In genomic region chr8:114081049-114081756, GRCm38 (mm10) we compare ENCODE assay signal across 8 mouse cellular contexts. TPM values are rescaled to one million over a fixed set of nuclear protein-coding genes. Genes with fewer than 3 reads are reported as not detected.
DNase-seq lines count a peak whose midpoint lies in the region; ATAC-seq and TF ChIP-seq lines count a peak whose summit lies in the region.

No protein-coding gene starts in this region.

- no peak for TF ChIP-seq POLR2A in CH12.LX (IDR thresholded peaks at IDR 0.05; ENCODE audit: low read depth, low read length)
- TF ChIP-seq POLR2A in lung, adult 2 months (IDR thresholded peaks at IDR 0.05; ENCODE audit: borderline replicate concordance, extremely low read depth, low read depth, low read length) = no peak
- TF ChIP-seq POLR2A in olfactory bulb, adult 2 months (IDR thresholded peaks at IDR 0.05; ENCODE audit: insufficient read depth, low read depth, low read length) = no peak

- peak; percentile 91 for ATAC-seq in common myeloid progenitor, adult 5-6 weeks (replicated peaks; ENCODE audit: low read depth, poor library complexity, severe bottlenecking)
- peak; percentile 39; the same call in 1 of the 2 replicates for ATAC-seq in heart, postnatal 0 days (ENCODE audit: insufficient read depth, low read depth)

- no peaks in the 10 kb centered on the region for H3K36me3 ChIP-seq in CH12.LX (replicated peaks in 1 of 2; ENCODE audit: control insufficient read depth in 1 of 2, insufficient read depth in 1 of 2, low read length in 1 of 2)
- no peaks in the 10 kb centered on the region for H3K36me3 ChIP-seq in heart, postnatal 0 days (replicated peaks; ENCODE audit: control insufficient read depth, insufficient read depth, low read length)

- WGBS in heart, postnatal 0 days = 14% methylated on average over 10 of the region's 10 CpGs
- 14% methylated on average over 10 of the region's 10 CpGs for WGBS in lung, adult 2 months
- 6% methylated on average over 10 of the region's 10 CpGs for WGBS in olfactory bulb, adult 2 months

- peak; percentile 49 for DNase-seq in CH12.LX (ENCODE audit: extremely low read depth)
- DNase-seq in WW6 (ENCODE audit: low read depth, low spot score) = peak; percentile 14
- peak; percentile 30 for DNase-seq in heart, postnatal 0 days (ENCODE audit: low spot score)
- DNase-seq in kidney, postnatal 10 days = peak; percentile 60
- DNase-seq in lung, adult 2 months = peak; percentile 19
- no peak for DNase-seq in spleen, adult 12 weeks (ENCODE audit: low spot score)

- no peaks in the 10 kb centered on the region for H3K4me1 ChIP-seq in CH12.LX (ENCODE audit: control insufficient read depth in 1 of 2, insufficient read depth in 2 of 2)
- H3K4me1 ChIP-seq in heart, postnatal 0 days (ENCODE audit: control insufficient read depth, insufficient read depth) = no peaks in the 10 kb centered on the region
- H3K4me1 ChIP-seq in lung, adult 2 months (ENCODE audit: control insufficient read depth, insufficient read depth, low read length) = no peaks in the 10 kb centered on the region
- H3K4me1 ChIP-seq in olfactory bulb, adult 2 months (ENCODE audit: control insufficient read depth, insufficient read depth, low read length) = no peaks in the 10 kb centered on the region

- TF ChIP-seq CTCF in CH12.LX (conservative IDR thresholded peaks at IDR 0.05 in 1 of 2, IDR thresholded peaks at IDR 0.05 in 1 of 2; ENCODE audit: low read depth in 2 of 2, low read length in 2 of 2) = peak; percentile 39 to 76; a peak in 3 of 4 replicates
- TF ChIP-seq CTCF in heart, postnatal 0 days (IDR thresholded peaks at IDR 0.05; ENCODE audit: low read depth) = peak; percentile 88
- peak; percentile 37 for TF ChIP-seq CTCF in lung, adult 2 months (IDR thresholded peaks at IDR 0.05; ENCODE audit: insufficient read depth, low read length)
- peak; percentile 23; the same call in 1 of the 2 replicates for TF ChIP-seq CTCF in olfactory bulb, adult 2 months (IDR thresholded peaks at IDR 0.05; ENCODE audit: insufficient read depth, low read depth, low read length)

- no peak overlapping the region for H3K27ac ChIP-seq in CH12.LX (ENCODE audit: insufficient read depth, low read depth)
- no peak overlapping the region for H3K27ac ChIP-seq in heart, postnatal 0 days (ENCODE audit: low read depth)
- H3K27ac ChIP-seq in olfactory bulb, adult 2 months (ENCODE audit: insufficient read depth, low read depth, low read length) = no peak overlapping the region

- peaks cover 9% of the 10 kb centered on the region for H3K9me3 ChIP-seq in CH12.LX (replicated peaks; ENCODE audit: low read length)
- H3K9me3 ChIP-seq in heart, postnatal 0 days (replicated peaks; ENCODE audit: control insufficient read depth, low read length) = no peaks in the 10 kb centered on the region

- H3K4me3 ChIP-seq in CH12.LX (replicated peaks in 1 of 3; ENCODE audit: low read depth in 2 of 3, low read length in 2 of 3, poor library complexity in 1 of 3) = no peak overlapping the region
- no peak overlapping the region for H3K4me3 ChIP-seq in heart, postnatal 0 days (ENCODE audit: low read depth, low read length)
- H3K4me3 ChIP-seq in lung, adult 2 months (replicated peaks; ENCODE audit: extremely low read depth, low read depth, low read length) = no peak overlapping the region
- no peak overlapping the region for H3K4me3 ChIP-seq in olfactory bulb, adult 2 months (ENCODE audit: insufficient read depth, low read depth, low read length)

- no peak overlapping the region for H3K4me2 ChIP-seq in CH12.LX (ENCODE audit: insufficient read depth, low read depth, poor library complexity, severe bottlenecking)
- H3K4me2 ChIP-seq in heart, postnatal 0 days (ENCODE audit: low read depth, low read length) = no peak overlapping the region

- peak; percentile 79 for TF ChIP-seq RAD21 in CH12.LX (IDR thresholded peaks at IDR 0.05; ENCODE audit: low read depth, low read length)

- H3K9ac ChIP-seq in CH12.LX (ENCODE audit: insufficient read depth, low read depth) = no peak overlapping the region
- H3K9ac ChIP-seq in heart, postnatal 0 days (replicated peaks; ENCODE audit: low read depth, low read length) = no peak overlapping the region

- H3K27me3 ChIP-seq in CH12.LX (replicated peaks) = no peaks in the 10 kb centered on the region
- no peaks in the 10 kb centered on the region for H3K27me3 ChIP-seq in heart, postnatal 0 days (ENCODE audit: control insufficient read depth, insufficient read depth, low read length)

- no peaks in the 10 kb centered on the region for H3K79me2 ChIP-seq in CH12.LX (replicated peaks; ENCODE audit: control insufficient read depth, extremely low read depth, insufficient read depth, poor library complexity, severe bottlenecking)

- no peak for TF ChIP-seq EP300 in CH12.LX (IDR thresholded peaks at IDR 0.05; ENCODE audit: low read length)
- TF ChIP-seq EP300 in heart, postnatal 0 days (IDR thresholded peaks at IDR 0.05; ENCODE audit: low read depth) = no peak

- dilution Hi-C loops in CH12.LX (cut with MboI; ENCODE audit: extremely low pct_ligation_motif_present, extremely low pct_unique_long_range_greater_than_20kb, low sequenced_read_pairs) = no loop called here

- in situ Hi-C loops in CH12.LX (cut with MboI; ENCODE audit: low pct_ligation_motif_present, low pct_unique_long_range_greater_than_20kb, low sequenced_read_pairs) = no loop called here

TF ChIP-seq in CH12.LX, 34 proteins besides CTCF, POLR2A, EP300 and RAD21:
- TF ChIP-seq SMC3 (IDR thresholded peaks at IDR 0.05; ENCODE audit: low read depth, low read length) (peak; percentile 72), NELFE (IDR thresholded peaks at IDR 0.05; ENCODE audit: low read depth, low read length) (0 out of 2 replicates have a peak, but pooled peaks have one; percentile 14), ELF1 (IDR thresholded peaks at IDR 0.05; ENCODE audit: low read depth, low read length) (peak; percentile 42), ZC3H11A (IDR thresholded peaks at IDR 0.05; ENCODE audit: low read depth, low read length) (no peak)

RNA-seq across cellular contexts. Expression of gene Nudt7, which starts 52.2 kb away (rescaled TPM):
- total RNA-seq in CH12.LX (2012; rRNA removed) (7.9 and 9.2 TPM in 2 replicates), CH12.LX (2014; rRNA removed) (16.0 and 16.5 TPM in 2 replicates)
- 9.8 and 9.9 TPM in 2 replicates for polyA plus RNA-seq in CH12.LX (2012; ENCODE audit: insufficient read length, low read depth)
- total RNA-seq in common myeloid progenitor, adult 5-6 weeks (2017) = 23.1 and 30.9 TPM in 2 replicates
- total RNA-seq in heart, postnatal 0 days (2014; rRNA removed; ENCODE audit: low replicate concordance) = 25.3 and 30.8 TPM in 2 replicates
- 66.5 and 71.8 TPM in 2 replicates for polyA plus RNA-seq in heart, postnatal 0 days (2015; fragmentation: Nextera tagmentation; extraction: Ambion mirVana)
- polyA plus RNA-seq in lung, adult 2 months (2012; rRNA removed) = 8.8 and 12.3 TPM in 2 replicates
- not detected in 2 replicates for polyA plus RNA-seq in olfactory bulb, adult 2 months (2012; ENCODE audit: insufficient read depth, insufficient read length, low replicate concordance, missing spikeins)

Comparison
In these comparisons a context has a peak if more than half of its experiments do, and no peak if none do; other contexts are left out.
1. CTCF ChIP-seq: peak in every context shown above with its lines; median percentile 88 in heart, postnatal 0 days; 58 in CH12.LX; 37 in lung, adult 2 months; 23 in olfactory bulb, adult 2 months.